Mouse (Mus musculus) heart, adult 18-20 months (tissue): ENCODE measurements around the gene Dnah10. TPM values are rescaled to one million over a fixed set of nuclear protein-coding genes. Genes with fewer than 3 reads are reported as not detected.

ENCODE experiments used
- DNase-seq, 2 experiments: peaks; one replicate each; pipeline ENCODE4 v3.0.0; 2021 to 2022; ENCODE audit warnings: mixed read lengths in 1 of 2
- total RNA-seq, 2 experiments: library from RNA; stranded (reverse); gene quantifications; 2 replicates each; pipeline ENCODE4 v1.2.3; 2021

The Dnah10 gene
- total RNA-seq, 2 experiments from 2014 or later: 0.02 to 0.26 TPM

- peak; percentile 44 to 76 for DNase-seq
Observed at GRCm38 (mm10) chr5:124868981-124869380, 144.1 kb downstream of the Dnah10 start.

GRCm38 (mm10) chr5:124872033-124872432 is 147.1 kb downstream of the Dnah10 start:
- peak; percentile 65 to 70 for DNase-seq

GRCm38 (mm10) chr5:124873096-124873495 is 148.2 kb downstream of the Dnah10 start:
- DNase-seq: peak; percentile 29 to 51

- no peak for DNase-seq
Observed at GRCm38 (mm10) chr5:124873890-124874601, 149.2 kb downstream of the Dnah10 start.

GRCm38 (mm10) chr5:124879251-124879650 is 154.4 kb downstream of the Dnah10 start:
- DNase-seq: no peak

GRCm38 (mm10) chr5:124879801-124880200 is 154.9 kb downstream of the Dnah10 start:
- DNase-seq: no peak

GRCm38 (mm10) chr5:124883877-124884276 is 159.0 kb downstream of the Dnah10 start:
- no peak for DNase-seq

Other genes with a start within 250 kb of the Dnah10 start
- 1 to 10 TPM; 6.9 to 7.1 TPM for gene Rilpl2, start 246.7 kb upstream of the Dnah10 start, total RNA-seq
- gene Snrnp35, start 242.0 kb upstream of the Dnah10 start, total RNA-seq: 10 to 100 TPM; 14.0 to 14.2 TPM
- gene Rilpl1, start 193.7 kb upstream of the Dnah10 start, total RNA-seq: 100 to 1,000 TPM; 174 to 192 TPM
- 100 to 1,000 TPM; 173 to 185 TPM for gene Tmed2, start 184.4 kb upstream of the Dnah10 start, total RNA-seq
- 1 to 10 TPM; 4.8 to 5.2 TPM for gene Ddx55, start 172.2 kb upstream of the Dnah10 start, total RNA-seq
- gene Eif2b1, start 146.0 kb upstream of the Dnah10 start, total RNA-seq: 10 to 100 TPM; 26.7 to 26.8 TPM
- gene Gtf2h3, start 145.9 kb upstream of the Dnah10 start, total RNA-seq: 10 to 100 TPM; 18.3 to 20.2 TPM
- 10 to 100 TPM; 52.0 to 65.0 TPM for gene Atp6v0a2, start 96.5 kb upstream of the Dnah10 start, total RNA-seq
- gene Ccdc92, start 137.3 kb downstream of the Dnah10 start, total RNA-seq: 1 to 10 TPM; 1.1 to 1.3 TPM
- gene Zfp664, start 137.6 kb downstream of the Dnah10 start, total RNA-seq: 10 to 100 TPM; 37.5 to 38.4 TPM